Mouse (Mus musculus) B cell, adult 2 months (primary cell): ENCODE measurements around the gene Sept3.
"Not testable (repeated sequence)": the region's sequence is repeated elsewhere in the genome, so short reads cannot be mapped to it uniquely, and the experiment has no call there.

Experiments used
- DNase-seq, 2 experiments: peaks; one replicate each; pipeline ENCODE4 v3.0.0; 2022

Sept3 gene

DNA sequence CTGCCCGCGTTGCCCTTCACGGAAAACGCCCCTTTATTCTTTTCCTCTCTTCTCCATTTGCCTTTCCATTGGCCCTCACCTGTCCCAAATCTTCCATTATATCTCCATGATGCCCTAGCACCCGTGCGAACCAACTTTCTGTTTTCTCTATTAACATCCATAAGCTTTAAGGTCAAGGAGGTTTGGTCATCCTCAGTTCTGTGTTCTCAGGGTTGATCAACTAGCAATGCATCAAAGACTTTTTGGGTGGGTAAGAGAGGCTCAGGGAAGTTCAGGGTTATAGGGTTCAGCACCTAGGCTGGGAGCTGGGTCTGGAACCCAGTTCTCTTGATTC lies at the start of gene Sept3:
Sept3 (plus strand) TSS at position 301 of the 334 bp plus-strand sequence.
- DNase-seq = no peak

DNA sequence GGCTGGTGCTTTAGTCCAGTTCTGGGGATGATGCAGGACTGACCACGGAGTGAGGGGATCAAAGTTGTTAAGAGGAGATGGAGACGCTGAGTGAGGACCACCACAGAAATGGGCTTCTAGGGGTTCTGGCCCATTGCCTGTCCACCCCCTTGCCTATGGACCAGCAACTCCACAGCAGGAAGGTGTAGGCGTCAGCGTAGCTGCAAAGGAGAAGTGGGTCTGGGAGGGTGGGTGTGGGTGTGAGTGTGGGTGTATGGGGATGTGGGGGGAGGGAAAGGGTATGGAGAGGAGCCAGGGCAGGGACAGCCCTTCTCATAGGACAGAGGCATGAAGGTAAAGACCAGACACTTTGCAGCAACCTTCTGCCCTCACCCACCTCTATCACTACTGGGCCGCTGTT lies 48.9 kb upstream of the Sept3 start:
- DNase-seq = no peak

DNA sequence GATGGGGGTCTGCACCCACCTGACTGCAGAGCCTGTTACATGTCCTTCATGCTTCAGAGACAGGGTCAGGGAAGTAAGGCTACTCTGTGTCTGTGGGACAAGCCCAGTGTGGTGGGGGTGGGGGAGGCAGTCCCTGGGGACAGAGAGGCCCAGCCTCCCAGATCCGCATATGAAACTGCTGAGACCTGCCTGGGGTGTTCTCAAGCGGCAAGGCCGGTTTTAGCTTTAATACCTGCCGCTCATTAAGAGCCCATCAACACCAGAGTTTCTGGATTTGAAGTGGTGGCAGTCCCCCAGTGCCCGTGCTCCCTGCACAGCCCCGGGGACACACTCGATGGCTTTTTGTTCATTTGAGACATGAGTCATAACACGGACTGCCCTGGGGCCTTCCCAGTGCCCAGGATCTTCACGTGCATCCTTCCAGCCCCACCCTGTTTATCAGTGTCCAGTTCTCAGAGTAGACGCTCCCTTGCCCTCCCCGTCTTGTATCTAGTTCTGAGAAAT lies 45.1 kb upstream of the Sept3 start:
- DNase-seq = peak; percentile 66 to 72

DNA sequence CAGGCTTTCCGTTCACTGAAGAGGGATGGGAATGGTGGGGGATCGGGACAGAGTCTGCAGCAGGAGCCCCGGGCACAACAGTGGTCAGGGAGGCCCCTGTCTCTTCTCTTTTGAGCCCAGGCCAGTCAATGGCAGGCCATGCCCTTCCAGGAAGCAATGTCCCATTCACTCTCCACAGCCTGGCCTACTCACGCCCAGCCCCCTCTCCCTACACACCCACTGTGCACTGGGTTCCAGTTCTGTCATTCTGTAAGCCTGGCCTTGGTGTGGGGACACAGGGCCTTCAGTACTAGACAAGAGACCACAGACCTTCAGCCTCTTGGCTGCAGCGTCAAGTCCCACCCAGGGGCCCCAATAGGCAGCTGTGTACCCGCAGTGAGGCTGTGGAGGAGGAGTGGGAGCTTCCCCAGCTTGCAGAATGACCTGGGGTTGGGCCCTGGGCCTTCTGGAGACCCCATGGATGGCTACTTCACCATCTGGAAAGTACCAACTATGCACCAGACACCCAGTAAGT lies 44.5 kb upstream of the Sept3 start:
- DNase-seq = no peak

DNA sequence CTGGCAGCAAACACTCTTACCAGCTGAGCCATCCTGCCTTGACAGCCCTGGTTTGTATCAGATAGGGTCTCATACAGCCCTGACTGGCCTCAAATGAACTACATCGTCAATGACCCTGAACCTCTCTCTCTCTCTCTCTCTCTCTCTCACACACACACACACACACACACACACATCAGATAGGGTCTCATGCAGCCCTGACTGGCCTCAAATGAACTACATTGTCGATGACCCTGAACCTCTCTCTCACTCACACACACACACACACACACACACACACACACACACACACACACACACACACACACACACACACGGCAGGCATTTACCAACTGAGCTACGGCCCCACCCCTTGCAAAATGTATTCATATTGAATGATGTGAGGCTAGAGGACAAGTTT lies 43.6 kb upstream of the Sept3 start:
- no peak for DNase-seq

DNA sequence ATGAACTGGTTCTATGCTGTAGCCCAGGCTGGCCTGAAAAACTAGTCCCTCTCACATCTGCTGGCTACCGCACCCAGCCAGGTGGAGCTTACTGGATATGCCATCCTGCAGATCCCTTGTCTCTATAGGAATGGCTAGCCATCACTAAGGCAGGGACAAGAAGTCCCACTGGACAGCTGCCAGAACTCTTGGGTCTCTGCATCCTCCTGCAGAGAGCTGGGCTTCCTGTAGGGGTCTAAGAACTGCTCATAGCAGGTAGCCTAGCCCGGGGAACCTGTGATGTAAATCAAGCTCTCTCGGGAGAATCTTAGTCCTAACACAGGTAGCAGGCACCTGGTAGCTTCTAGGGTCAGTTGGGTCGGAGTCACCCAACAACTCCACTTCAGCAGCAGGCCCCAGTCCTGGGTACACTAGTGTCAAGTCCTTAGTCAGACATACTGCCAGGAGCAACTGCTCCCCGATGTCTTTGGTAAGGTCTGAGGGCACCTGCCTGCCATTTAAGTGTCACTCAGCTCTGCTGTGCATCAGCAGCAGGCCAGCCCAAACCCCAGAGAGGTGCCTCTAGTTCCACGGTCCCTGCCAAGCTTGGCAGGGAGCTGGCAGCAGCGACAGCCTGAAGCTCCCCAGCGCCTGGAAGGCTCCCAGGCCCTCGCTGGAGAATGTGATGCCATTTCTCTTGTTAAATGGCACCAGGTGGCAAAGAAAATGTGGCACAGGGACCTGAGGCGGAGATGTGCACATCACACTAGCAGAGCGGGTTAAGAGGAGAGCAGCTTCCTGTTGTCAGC lies 42.9 kb upstream of the Sept3 start:
- DNase-seq = no peak

DNA sequence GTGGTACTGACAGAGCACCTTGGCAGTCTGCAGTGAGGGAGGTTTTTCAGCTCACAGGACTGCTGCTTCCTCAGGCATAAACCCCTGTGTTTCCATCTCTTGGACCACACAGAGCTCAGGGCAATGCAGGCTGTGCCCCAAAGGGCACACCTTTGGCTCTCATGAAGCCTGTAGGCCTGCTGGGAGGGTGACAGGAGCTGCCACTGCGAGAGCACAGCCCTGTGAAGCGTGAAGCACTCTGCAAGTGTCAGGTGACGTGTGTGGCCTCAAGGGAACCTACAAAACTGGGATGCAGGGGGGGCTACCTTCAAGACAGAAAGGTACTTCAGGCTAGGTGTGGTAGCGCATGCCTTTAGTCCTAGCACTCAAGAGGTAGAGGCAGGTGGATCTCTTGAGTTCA lies 42.0 kb upstream of the Sept3 start:
- peak; percentile 63 to 66 for DNase-seq

DNA sequence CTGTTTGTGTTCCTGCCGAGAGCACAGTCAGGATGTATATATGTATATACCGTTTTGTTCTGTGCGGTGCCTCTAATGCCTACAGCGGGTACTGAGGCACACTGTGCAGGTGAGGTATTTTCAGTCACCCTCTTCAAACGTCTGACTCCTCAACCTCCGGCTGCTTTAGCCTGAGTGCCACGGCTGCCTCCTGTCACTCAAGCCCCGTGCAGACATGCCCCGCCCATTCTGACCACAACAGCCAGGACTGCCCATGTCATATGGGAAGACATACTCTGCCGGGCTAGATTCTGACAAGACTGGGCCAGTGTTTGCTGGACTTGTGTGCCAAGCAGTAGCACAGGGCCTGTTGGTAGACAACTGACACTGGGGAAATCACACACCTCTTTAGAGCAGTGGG lies 39.0 kb upstream of the Sept3 start:
- DNase-seq = no peak

DNA sequence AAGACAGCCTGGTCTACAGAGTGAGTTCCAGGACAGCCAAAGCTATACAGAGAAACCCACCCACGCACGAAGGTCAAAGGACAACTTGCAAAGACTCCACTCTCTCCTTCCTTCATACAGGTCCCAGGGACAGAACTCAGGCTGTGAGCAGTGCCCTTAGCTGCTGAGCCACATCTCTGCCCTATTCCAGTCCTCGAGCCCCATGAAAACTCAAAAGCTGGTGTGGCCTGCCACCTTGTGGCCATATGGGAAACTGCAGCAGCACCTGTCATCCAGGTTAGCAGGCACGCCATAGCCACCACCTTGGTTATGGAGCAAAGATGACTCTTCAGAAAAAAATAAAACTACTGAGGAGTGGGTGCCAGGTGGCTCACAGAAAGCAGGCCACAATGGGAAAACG lies 38.1 kb upstream of the Sept3 start:
- peak; percentile 96 for DNase-seq

DNA sequence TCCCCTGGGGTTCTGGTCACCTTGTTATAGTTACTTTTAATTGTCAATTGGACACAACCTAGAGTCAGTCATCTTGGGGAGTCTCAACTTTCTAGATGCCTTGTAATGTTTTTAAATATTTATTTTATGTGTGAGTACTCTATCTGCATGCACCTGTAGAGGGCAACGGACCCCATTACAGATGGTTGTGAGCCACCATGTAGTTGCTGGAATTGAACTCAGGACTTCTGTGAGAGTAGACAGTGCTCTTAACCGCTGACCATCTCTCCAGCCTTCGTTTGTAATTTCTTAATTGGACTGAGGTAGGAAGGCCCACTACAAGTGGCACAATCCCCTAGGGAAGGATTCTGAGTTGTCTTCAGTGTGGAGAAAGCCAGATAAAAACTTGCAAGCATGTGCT lies 31.4 kb upstream of the Sept3 start:
- DNase-seq = no peak

DNA sequence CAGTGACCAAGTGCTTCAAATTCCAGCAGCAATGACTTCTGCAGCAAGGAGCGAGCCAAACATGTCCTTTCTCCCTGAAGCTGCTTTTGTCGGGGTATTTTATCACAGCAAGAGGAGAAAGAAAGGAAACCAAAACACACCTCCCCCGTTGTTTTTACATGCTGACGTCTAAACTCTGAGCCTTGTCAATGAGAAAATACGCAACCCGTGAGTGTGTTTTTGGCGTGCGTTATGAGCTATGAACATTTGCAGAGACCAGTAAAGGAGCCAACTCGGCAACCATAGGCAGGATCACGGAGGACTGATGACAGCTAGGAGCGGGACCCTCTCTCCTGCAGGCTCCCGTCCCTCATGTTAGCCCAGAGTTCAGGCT lies 31.0 kb upstream of the Sept3 start:
- DNase-seq = no peak

DNA sequence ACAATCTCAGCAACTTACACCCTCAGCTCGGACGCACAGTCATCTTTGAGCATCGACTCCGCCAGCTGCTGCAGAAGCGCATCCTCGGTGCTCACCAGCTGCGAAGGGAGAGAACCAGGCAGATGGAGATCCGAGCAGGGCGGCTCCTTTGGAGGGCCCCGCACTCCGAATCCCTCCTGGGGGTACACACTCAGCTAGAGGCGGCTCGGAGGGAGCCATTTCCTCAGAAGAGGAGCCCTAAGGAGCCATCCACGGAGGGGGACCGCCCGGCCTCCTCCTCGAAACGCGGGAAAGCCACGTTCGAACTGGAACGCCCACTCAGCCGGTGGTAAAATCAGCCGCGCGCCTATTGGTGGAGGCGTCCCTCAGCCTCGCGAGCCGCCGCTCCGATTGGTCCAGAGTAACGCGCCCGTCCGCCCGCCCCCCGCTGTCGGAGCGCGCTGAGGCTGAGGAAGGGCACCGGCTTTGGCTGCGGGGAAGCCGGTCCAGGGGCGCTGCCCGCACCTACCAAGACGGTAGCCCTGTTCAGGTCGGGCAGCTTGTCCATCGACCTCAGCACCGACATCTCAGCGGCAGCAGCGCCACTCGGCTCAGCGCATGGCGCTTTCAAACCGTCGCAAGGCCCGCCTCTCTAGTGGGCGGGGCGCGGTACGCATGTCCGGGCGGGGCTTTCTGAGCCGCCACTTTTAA lies 30.4 kb upstream of the Sept3 start, which contains the start of gene Cenpm:
Cenpm (minus strand) TSS at position 634 of the 690 bp plus-strand sequence.
- peak; percentile 90 to 92 for DNase-seq

DNA sequence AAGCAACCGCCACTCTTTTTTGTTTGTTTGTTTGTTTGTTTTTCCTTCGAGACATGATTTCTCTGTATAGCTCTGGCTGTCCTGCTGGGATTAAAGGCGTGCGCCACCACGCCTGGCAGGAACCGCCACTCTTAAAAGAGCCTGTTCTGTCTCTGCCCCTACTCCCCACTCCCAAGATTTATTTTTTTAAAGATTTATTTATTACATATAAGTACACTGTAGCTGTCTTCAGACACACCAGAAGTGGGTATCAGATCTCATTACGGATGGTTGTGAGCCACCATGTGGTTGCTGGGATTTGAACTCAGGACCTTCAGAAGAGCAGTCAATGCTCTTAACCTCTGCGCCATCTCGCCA lies 29.9 kb upstream of the Sept3 start:
- DNase-seq = not testable (repeated sequence)

DNA sequence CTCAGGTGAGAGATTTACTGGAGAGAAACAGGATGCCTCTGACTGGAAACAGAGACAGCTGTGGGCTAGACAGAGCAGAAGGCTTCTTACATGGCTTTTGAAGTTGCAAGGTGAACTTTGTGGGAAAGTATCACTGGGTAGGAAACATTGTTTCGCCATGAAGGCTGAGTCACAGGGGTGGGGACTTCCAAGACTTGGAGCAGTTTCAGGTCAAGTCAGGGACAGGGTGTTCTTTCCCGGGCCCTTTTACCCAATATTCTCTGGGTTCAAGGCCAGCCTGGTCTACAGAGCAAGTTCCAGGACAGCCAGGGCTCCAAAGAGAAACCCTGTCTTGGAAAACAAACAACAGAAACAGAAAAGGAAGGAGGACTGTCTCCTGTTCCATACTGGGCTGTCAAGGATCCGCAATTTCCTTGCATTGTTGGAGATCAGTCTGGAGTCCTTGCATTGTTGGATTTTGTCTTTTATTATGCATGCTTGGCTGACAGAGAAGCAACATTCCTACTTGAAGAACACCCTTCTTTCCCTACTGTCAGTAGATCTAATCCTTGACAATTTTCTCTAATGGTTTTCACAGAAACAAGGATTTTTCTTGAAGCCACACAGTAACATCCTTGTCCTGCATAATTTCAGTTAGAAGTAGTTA lies 27.4 kb upstream of the Sept3 start:
- no peak for DNase-seq

DNA sequence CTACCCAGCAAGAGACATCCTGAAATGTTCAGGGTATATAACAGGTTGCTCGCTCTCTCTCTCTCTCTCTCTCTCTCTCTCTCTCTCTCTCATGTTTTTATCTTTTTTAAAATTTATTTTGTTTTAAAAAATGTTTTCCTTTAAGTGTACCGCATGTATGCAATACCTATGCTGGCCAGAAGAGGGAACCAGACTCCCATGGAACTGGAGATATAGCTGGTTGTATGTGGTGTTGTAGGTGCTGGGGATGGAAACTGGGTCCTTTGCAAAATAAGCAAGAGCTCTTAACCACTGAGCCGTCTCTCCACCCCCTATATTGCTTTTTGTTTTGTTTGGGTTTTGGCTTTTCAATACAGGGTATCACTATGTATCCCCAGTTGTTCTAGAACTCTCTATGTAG lies 23.1 kb upstream of the Sept3 start:
- DNase-seq = peak in 1 of 2 experiments; percentile 45

DNA sequence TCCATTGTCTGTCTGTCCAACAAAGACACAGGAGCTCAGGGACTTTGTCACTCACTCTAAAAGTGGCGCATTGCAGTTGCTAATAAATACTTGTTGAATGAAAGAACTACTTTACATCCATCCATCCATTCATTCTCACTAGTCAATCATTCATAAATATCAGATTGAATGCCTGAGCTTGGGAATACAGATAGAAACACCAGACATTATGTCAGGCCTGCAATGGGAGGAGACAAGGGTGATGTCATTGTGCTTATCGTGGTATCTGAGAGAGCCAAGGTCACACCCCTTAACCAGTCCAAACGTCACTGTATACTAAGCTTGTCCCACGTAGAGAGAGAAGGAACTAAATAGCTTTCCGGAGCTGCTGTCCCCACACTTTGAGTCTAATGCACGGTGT lies 22.6 kb upstream of the Sept3 start, which contains the start of gene 1500009C09Rik:
1500009C09Rik (plus strand) TSS at position 301 of the 400 bp plus-strand sequence.
- DNase-seq = no peak

DNA sequence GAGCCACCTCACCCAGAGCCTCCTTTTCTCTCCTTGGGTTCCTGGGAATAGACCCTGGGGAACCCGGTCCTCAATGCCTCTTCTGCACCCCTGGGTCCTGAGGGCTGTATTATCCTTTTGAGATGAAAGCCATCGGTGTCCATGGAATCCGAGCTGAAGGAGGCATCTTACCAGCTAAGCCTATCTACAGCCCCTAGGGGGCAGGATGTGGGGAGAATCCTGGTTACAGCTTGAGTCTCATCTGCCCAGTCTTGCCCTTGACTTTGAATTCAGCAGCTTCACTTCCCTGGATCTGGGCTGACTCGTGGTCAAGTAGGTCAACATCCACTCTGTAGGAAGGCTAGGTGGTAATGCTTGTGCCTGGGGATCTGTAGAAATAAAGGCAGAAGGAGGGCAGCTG lies 19.4 kb upstream of the Sept3 start:
- DNase-seq = no peak

DNA sequence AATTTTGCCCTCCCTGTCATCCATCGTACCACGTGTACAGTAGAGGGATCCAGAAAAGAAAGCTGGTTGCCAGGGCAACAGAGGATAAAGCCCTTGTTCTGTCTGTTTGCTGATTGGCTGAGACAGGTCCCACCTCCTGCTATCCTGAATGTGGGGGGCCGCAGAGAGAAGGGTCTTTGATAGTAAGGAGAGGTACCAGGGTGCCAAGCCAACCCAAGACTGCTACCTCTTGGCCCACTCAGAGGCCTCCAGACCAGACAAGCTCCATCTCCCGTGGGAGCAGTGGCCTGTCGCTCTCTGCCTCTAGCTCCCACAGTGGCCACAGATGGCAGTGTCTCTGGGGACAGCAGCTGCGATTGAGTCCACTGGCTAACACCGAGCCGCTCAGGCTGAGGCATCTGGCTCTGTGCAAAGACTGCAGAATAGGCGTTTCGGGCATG lies 18.7 kb upstream of the Sept3 start:
- DNase-seq = no peak

DNA sequence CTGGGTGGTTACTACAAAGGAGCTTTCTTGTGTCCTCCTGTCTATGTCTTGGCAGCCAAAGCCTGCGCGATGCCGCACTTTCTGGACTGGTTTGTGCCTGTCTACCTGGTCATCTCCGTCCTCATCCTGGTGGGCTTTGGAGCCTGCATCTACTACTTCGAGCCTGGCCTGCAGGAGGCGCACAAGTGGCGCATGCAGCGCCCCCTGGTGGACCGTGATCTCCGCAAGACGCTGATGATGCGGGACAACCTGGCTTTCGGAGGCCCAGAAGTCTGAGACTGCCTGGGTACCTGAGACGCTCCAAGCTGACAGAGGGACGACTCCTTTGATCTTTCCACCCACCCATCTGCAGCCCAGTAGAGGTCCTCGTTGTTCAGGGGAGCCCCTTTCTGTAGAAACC lies 15.2 kb upstream of the Sept3 start:
- peak; percentile 91 for DNase-seq

DNA sequence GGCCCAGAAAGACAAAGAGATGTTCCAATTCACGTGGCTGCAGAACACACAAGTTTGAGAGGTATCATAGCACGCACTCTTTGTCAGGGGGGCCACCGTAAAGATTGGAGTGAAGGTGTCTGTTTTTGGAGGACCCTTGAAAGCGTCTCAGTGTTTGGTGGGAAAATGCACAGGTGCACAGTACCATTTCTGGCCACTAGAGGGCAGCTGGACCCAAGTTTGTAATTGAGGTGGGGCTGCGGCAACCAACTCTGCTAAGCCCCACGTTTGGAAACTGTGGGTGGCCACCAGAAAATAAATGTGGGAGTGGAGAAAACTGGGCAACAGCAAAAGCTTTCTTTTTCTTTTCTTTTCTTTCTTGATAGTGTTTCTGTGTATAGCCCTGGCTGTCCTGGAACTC lies 8.3 kb upstream of the Sept3 start:
- peak; percentile 75 to 77 for DNase-seq

DNA sequence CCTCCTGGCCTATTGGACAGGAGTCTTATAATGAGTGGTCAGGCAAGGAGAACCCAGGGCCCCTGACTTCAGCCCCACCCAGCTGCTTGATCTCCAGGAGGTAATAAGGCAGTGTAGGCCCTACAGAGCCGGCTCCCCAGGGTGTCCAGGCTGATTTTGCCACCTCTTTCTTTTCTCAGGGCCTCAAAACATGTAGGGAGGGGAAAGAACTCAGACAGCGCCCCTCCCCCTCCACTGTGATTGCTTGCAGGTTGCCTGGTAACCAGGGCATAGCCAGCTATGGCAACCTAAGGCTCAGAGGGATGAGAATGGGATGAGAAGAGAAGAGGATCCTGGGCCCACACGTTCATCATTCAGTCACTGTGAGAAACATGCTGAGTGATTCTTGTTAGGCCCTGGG lies 6.5 kb upstream of the Sept3 start:
- DNase-seq = no peak

DNA sequence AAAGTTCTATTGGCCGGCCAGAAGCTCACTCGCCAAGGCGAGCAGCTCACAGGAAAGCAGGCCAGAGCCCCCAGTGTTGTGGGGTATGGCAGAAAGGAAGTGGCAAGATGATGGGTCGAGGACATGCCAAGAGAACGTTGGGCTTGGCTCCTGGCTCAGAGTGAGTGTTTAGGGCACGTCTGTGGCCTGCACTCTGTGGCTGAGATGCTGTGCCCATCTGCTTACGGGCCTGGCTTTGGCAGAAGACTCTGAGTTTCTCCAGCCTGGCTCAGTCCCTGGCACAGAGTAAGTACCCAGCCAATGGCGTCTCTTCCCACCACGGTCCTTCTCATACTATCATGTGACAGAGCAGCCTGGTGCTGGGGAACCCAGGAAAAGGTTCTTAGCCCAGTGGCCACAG lies 5.9 kb upstream of the Sept3 start:
- DNase-seq = no peak

DNA sequence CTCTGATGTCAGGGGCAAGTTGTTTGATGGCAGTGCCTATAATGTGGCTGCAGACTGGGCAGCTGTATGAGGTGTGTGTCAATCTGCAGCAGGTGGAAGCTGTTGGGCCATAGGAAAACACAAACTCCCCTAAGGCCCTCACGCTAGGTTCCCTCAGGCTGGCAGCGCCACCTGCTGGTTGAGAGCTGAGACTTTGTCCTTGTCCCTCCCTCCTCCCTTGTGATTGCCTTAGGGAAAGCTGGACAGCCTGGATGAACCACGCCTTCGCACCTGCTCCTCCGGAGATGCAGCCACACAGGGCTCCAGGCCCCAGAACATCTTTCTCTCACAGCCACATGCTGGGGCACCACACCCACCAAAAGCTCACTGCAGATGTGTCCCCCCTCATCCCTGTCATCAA lies 3.5 kb upstream of the Sept3 start:
- DNase-seq = peak; percentile 70 to 72

DNA sequence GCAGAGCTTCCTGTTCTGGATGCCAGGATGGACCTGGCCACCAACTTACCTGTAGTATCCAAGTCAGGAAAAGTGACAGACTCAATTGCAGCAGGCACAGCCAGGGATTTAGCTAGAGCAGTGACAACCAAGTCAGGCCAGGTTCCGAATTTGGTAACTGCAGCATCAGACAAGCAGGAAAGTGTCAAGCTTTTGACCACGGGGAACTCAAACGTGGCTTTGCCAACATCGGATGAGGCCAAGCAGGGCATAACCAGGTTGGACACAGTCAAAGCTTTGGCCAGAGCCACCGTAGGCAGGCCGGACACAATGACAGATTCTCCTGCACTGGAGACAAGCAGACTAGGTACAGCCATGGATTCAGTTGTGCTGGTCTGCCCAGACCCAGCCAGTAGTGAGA lies 2.4 kb upstream of the Sept3 start:
- no peak for DNase-seq
